Mouse (Mus musculus): ENCODE data around the gene Bfsp1.
A peak's percentile ranks its signal among the peaks of the same experiment; 100 is the strongest.

Gene Bfsp1

GRCm38 (mm10) chr2:143862484-143863231, at the start of gene Bfsp1:
Bfsp1 (minus strand) TSS chr2:143863173.
- DNase-seq (ENCODE audit: low spot score in 2 of 2): peak in 1 of 2 experiments; percentile 13

- no peak for DNase-seq (ENCODE audit: low spot score in 2 of 2)
Observed at GRCm38 (mm10) chr2:143912199-143912598, 49.2 kb upstream of the Bfsp1 start.

- no peak for DNase-seq (ENCODE audit: low spot score in 2 of 2)
Observed at GRCm38 (mm10) chr2:143909230-143909629, 46.3 kb upstream of the Bfsp1 start.

GRCm38 (mm10) chr2:143904896-143905295, 41.9 kb upstream of the Bfsp1 start:
- no peak for DNase-seq (ENCODE audit: low spot score in 2 of 2)

GRCm38 (mm10) chr2:143903376-143904045, 40.5 kb upstream of the Bfsp1 start:
- DNase-seq (ENCODE audit: low spot score in 2 of 2): no peak

- no peak for DNase-seq (ENCODE audit: low spot score in 2 of 2)
Observed at GRCm38 (mm10) chr2:143900821-143901351, 37.9 kb upstream of the Bfsp1 start.

- no peak for DNase-seq (ENCODE audit: low spot score in 2 of 2)
Observed at GRCm38 (mm10) chr2:143899470-143900220, 36.7 kb upstream of the Bfsp1 start.

- DNase-seq (ENCODE audit: low spot score in 2 of 2): no peak
Observed at GRCm38 (mm10) chr2:143891302-143892048, 28.5 kb upstream of the Bfsp1 start.

- DNase-seq (ENCODE audit: low spot score in 2 of 2): no peak
Observed at GRCm38 (mm10) chr2:143889860-143890433, 27.0 kb upstream of the Bfsp1 start.

GRCm38 (mm10) chr2:143889131-143889859, 26.3 kb upstream of the Bfsp1 start:
- DNase-seq (ENCODE audit: low spot score in 2 of 2): no peak

- no peak for DNase-seq (ENCODE audit: low spot score in 2 of 2)
Observed at GRCm38 (mm10) chr2:143882606-143883288, 19.8 kb upstream of the Bfsp1 start.

- DNase-seq (ENCODE audit: low spot score in 2 of 2): peak; percentile 56 to 64
Observed at GRCm38 (mm10) chr2:143882002-143882401, 19.0 kb upstream of the Bfsp1 start.

- DNase-seq (ENCODE audit: low spot score in 2 of 2): no peak
Observed at GRCm38 (mm10) chr2:143879311-143879710, 16.3 kb upstream of the Bfsp1 start.

GRCm38 (mm10) chr2:143876929-143877632, 14.1 kb upstream of the Bfsp1 start:
- DNase-seq (ENCODE audit: low spot score in 2 of 2): no peak

- DNase-seq (ENCODE audit: low spot score in 2 of 2): no peak
Observed at GRCm38 (mm10) chr2:143876026-143876425, 13.1 kb upstream of the Bfsp1 start.

GRCm38 (mm10) chr2:143870936-143871688, 8.1 kb upstream of the Bfsp1 start:
- DNase-seq (ENCODE audit: low spot score in 2 of 2): no peak

- DNase-seq (ENCODE audit: low spot score in 2 of 2): peak; percentile 79 to 86
Observed at GRCm38 (mm10) chr2:143867326-143867725, 4.4 kb upstream of the Bfsp1 start.

GRCm38 (mm10) chr2:143864600-143864999, 1.6 kb upstream of the Bfsp1 start:
- DNase-seq (ENCODE audit: low spot score in 2 of 2): no peak
